Mouse (Mus musculus): ENCODE data around the gene Dcaf17.

DNA sequence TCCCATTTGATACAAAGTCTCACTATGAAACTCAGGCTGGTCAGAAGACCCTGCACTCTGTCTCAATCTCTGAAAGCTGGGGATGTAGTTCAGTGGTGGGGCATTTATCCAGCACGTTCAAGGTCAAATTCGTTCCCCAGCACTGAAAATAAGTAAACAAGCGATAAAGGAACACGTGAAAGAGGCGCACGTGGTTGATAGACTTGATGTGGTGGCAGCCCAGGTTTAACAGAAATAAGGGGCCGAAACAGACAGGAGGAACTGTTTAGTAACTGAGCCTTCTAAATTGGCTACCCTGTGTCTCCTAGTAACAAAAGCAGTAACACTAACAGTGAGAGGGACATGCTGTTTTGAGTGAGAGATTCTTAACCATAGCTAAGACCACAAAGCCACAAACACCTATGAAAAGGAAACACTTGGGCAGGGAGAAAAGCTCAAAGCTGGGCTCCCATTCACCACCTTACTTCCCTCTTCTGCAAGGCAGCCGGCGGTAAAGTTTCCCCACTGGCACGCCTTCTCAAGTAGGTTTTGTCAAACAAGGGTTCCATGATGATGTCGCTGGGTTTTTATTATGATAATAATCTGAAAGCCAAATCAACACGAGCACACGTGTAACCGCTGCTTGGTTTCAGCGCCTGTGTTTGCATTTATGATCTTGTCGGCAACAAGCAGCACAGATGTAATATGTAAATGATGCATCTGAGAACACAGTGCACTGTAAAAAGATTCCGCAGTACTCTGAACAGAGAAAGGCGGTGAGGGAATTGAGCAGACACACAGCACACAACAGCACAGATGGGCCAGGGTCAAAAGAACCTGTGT is 22.9 kb upstream of the Dcaf17 start:
- TF ChIP-seq EP300 (IDR thresholded peaks at IDR 0.05) (no peak), CTCF (IDR thresholded peaks at IDR 0.05) (no peak)
